Mouse (Mus musculus) ES-E14 (cell line): ENCODE data around the gene Sgms1.

Experiments
- HCFC1 ChIP-seq: IDR thresholded peaks from 2 replicates; pipeline ENCODE4 v1.6.1; 2012; ENCODE audit warnings: low read length, inconsistent platforms, borderline replicate concordance; ENCODE audit not compliant: insufficient read depth
- MAFK ChIP-seq: IDR thresholded peaks from 2 replicates; pipeline ENCODE4 v1.6.1; 2014; ENCODE audit warnings: mild to moderate bottlenecking, low read depth, low read length, inconsistent platforms; ENCODE audit not compliant: insufficient read depth
- ZC3H11A ChIP-seq: IDR thresholded peaks from 2 replicates; pipeline ENCODE4 v1.6.1; 2012; ENCODE audit warnings: low read depth, mild to moderate bottlenecking, inconsistent platforms, low read length, borderline replicate concordance
- ZNF384 ChIP-seq: IDR thresholded peaks from 2 replicates; pipeline ENCODE4 v1.6.1; 2012; ENCODE audit warnings: low read depth, low read length, inconsistent platforms

GRCm38 (mm10) chr19:32324550-32324949, 65.0 kb downstream of the Sgms1 start:
- no peak for TF ChIP-seq MAFK
- TF ChIP-seq ZC3H11A: no peak
- no peak for TF ChIP-seq HCFC1
- no peak for TF ChIP-seq ZNF384
